33 mouse cellular contexts compared by ENCODE assay signal in the genomic region with DNA sequence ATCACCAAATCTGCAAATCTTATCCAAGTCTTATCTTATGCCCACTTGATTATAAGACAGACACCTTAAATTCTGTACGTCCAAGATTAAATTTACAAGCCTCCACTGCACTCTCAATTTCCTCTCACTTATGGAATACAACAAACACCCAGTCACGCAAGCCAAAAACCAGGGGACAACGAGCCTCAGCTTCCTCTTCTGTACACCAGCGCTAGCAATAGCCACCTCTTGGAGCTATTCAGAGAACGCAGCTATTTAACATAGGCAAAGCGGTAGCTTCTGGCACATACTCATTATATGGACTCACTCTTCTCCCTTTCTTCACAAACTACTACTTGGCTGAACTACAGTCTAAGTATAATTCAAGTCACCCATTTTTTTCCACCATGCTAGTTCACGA. TPM values are rescaled to one million over a fixed set of nuclear protein-coding genes. Genes with fewer than 3 reads are reported as not detected.
DNase-seq lines count a peak whose midpoint lies in the region; ATAC-seq and TF ChIP-seq lines count a peak whose summit lies in the region.
"Had no signal": no experiment of that assay in that cellular context is flagged by ENCODE, and none has a peak within 500 bp of the region (broad histone marks: within the 10 kb centered on the region; RNA-seq: fewer than 3 reads in every experiment).

No protein-coding gene starts in this region.

- ATAC-seq in megakaryocyte, adult 5-6 weeks (ENCODE audit: poor library complexity, severe bottlenecking): peak; percentile 59
- ATAC-seq: intestine, embryonic 15.5 days; Patski had no signal

- peaks cover 35% of the 10 kb centered on the region for H3K36me3 ChIP-seq in heart, adult 2 months (ENCODE audit: control insufficient read depth, insufficient read depth, low read length)
- H3K36me3 ChIP-seq in thymus, adult 2 months (ENCODE audit: control insufficient read depth, insufficient read depth, low read length): peaks cover 13% of the 10 kb centered on the region
- peaks cover 28% of the 10 kb centered on the region for H3K36me3 ChIP-seq in midbrain, embryonic 10.5 days

- 50% methylated on average over 7 of the region's 7 CpGs for WGBS in heart, adult 2 months
- 31% methylated on average over 7 of the region's 7 CpGs for WGBS in thymus, adult 2 months
- WGBS in midbrain, embryonic 10.5 days: 83% methylated on average over 7 of the region's 7 CpGs

- H3K4me1 ChIP-seq in heart, adult 2 months (ENCODE audit: control insufficient read depth, insufficient read depth, low read length): peaks cover 18% of the 10 kb centered on the region
- H3K4me1 ChIP-seq in thymus, adult 2 months (replicated peaks; ENCODE audit: control insufficient read depth, insufficient read depth, low read length): peaks cover 39% of the 10 kb centered on the region
- H3K4me1 ChIP-seq in midbrain, embryonic 10.5 days: peaks cover 10% of the 10 kb centered on the region; the same call in 1 of the 2 replicates
- H3K4me1 ChIP-seq: hindbrain, embryonic 15.5 days had no signal

- H3K4me3 ChIP-seq in heart, adult 2 months: no peak overlapping the region
- no peak overlapping the region for H3K4me3 ChIP-seq in thymus, adult 2 months (ENCODE audit: control insufficient read depth, insufficient read depth, low read length)
- H3K4me3 ChIP-seq in midbrain, embryonic 10.5 days: no peak overlapping the region
- H3K4me3 ChIP-seq: embryonic facial prominence, embryonic 13.5 days; erythroblast, embryonic 14.5 days; forebrain, embryonic 12.5 days; heart, embryonic 13.5 days; hindbrain, embryonic 15.5 days; intestine, embryonic 15.5 days; limb, embryonic 12.5 days; lung, embryonic 15.5 days; midbrain, embryonic 12.5 days had no signal

- TF ChIP-seq POLR2A in heart, adult 2 months (IDR thresholded peaks at IDR 0.05; ENCODE audit: insufficient read depth, low read depth, low read length): no peak
- TF ChIP-seq POLR2A in thymus, adult 2 months (IDR thresholded peaks at IDR 0.05; ENCODE audit: control insufficient read depth, extremely low read depth, insufficient read depth, low read length, poor library complexity): no peak

- no peak overlapping the region for H3K9ac ChIP-seq in heart, adult 2 months (ENCODE audit: low read depth, low read length)
- H3K9ac ChIP-seq: embryonic facial prominence, embryonic 13.5 days; forebrain, embryonic 12.5 days; heart, embryonic 13.5 days; hindbrain, embryonic 15.5 days; intestine, embryonic 15.5 days; limb, embryonic 12.5 days; liver, embryonic 14.5 days; lung, embryonic 15.5 days; midbrain, embryonic 12.5 days had no signal

- no peaks in the 10 kb centered on the region for H3K27me3 ChIP-seq in heart, adult 2 months (ENCODE audit: control insufficient read depth, insufficient read depth, low read length)
- H3K27me3 ChIP-seq in thymus, adult 2 months (ENCODE audit: control insufficient read depth, insufficient read depth, low read length): no peaks in the 10 kb centered on the region
- no peaks in the 10 kb centered on the region for H3K27me3 ChIP-seq in midbrain, embryonic 10.5 days (ENCODE audit: low read depth, poor library complexity, severe bottlenecking)
- H3K27me3 ChIP-seq: embryonic facial prominence, embryonic 13.5 days; forebrain, embryonic 12.5 days; heart, embryonic 13.5 days; hindbrain, embryonic 15.5 days; intestine, embryonic 15.5 days; limb, embryonic 12.5 days; lung, embryonic 15.5 days; midbrain, embryonic 12.5 days; Patski had no signal

- H3K79me2 ChIP-seq in heart, adult 2 months (replicated peaks; ENCODE audit: control insufficient read depth, insufficient read depth, low read length): peaks cover 22% of the 10 kb centered on the region

- peak; percentile 58 for DNase-seq in heart, adult 11 months
- no peak for DNase-seq in heart, adult 2 months
- no peak for DNase-seq in thymus, adult 2 months
- DNase-seq in thymus, postnatal 10 days (ENCODE audit: low spot score in 2 of 2): no peak
- no peak for DNase-seq in adrenal gland, postnatal 36 days
- no peak for DNase-seq in midbrain, embryonic 10.5 days (ENCODE audit: low spot score)
- DNase-seq: cerebellum, adult 18-20 months; cerebellum, postnatal 14 days; heart, postnatal 36 days; kidney, adult 9 months; kidney, postnatal 14 days; layer of hippocampus, postnatal 36 days; right cerebral cortex, postnatal 14 days; thymus, postnatal 25 days had no signal

- no peak for TF ChIP-seq CTCF in heart, adult 2 months (IDR thresholded peaks at IDR 0.05)
- TF ChIP-seq CTCF in thymus, adult 2 months (IDR thresholded peaks at IDR 0.05; ENCODE audit: borderline replicate concordance, control insufficient read depth, extremely low read depth, insufficient read depth, low read length, poor library complexity): no peak

- H3K27ac ChIP-seq in heart, adult 2 months: no peak overlapping the region
- peak overlapping the region; percentile 31; the same call in 1 of the 2 replicates for H3K27ac ChIP-seq in thymus, adult 2 months (ENCODE audit: control insufficient read depth, insufficient read depth, low read length)
- no peak overlapping the region for H3K27ac ChIP-seq in midbrain, embryonic 10.5 days (replicated peaks)
- H3K27ac ChIP-seq: embryonic facial prominence, embryonic 13.5 days; forebrain, embryonic 12.5 days; heart, embryonic 13.5 days; hindbrain, embryonic 15.5 days; intestine, embryonic 15.5 days; limb, embryonic 12.5 days; liver, embryonic 14.5 days; lung, embryonic 15.5 days; macrophage; midbrain, embryonic 12.5 days had no signal

- intact Hi-C loops in heart, adult 2 months (cut with DNase I): no loop called here

- no peak for TF ChIP-seq EP300 in heart, adult 2 months (IDR thresholded peaks at IDR 0.05; ENCODE audit: insufficient read depth, low read depth, low read length)

- H3K9me3 ChIP-seq in midbrain, embryonic 10.5 days (replicated peaks): no peaks in the 10 kb centered on the region
- H3K9me3 ChIP-seq: embryonic facial prominence, embryonic 13.5 days; forebrain, embryonic 12.5 days; heart, embryonic 13.5 days; hindbrain, embryonic 15.5 days; intestine, embryonic 15.5 days; limb, embryonic 12.5 days; lung, embryonic 15.5 days; midbrain, embryonic 12.5 days had no signal

RNA-seq across cellular contexts. Expression of a gene that starts 12.2 kb away (rescaled TPM):
- total RNA-seq in heart, adult 2 months (2021): 100 to 1,000 TPM in 1 of 2 experiments, 10 to 100 TPM in 1; 98.1 to 109 TPM
- polyA plus RNA-seq in heart, adult 2 months (2012; rRNA removed): 50.8 and 61.5 TPM in 2 replicates
- 172 and 231 TPM in 2 replicates for polyA plus RNA-seq in thymus, adult 2 months (2012; rRNA removed)
- 287 and 324 TPM in 2 replicates for total RNA-seq in megakaryocyte, adult 5-6 weeks (2015)
- total RNA-seq in megakaryocyte, adult 5-6 weeks (2017): 142 and 182 TPM in 2 replicates
- total RNA-seq in adrenal gland, postnatal 36 days (2021): 100 to 1,000 TPM; 120 to 165 TPM
- 9.9 and 10.8 TPM in 2 replicates for polyA plus RNA-seq in midbrain, embryonic 10.5 days (2016; fragmentation: Nextera tagmentation; extraction: Ambion mirVana)

RNA-seq across cellular contexts. Expression of a gene that starts 30.1 kb away (rescaled TPM):
- total RNA-seq in heart, adult 2 months (2021): 10 to 100 TPM; 10.7 to 12.0 TPM
- 6.9 and 7.4 TPM in 2 replicates for polyA plus RNA-seq in heart, adult 2 months (2012; rRNA removed)
- polyA plus RNA-seq in thymus, adult 2 months (2012; rRNA removed): 38.1 and 44.3 TPM in 2 replicates
- 33.1 and 37.1 TPM in 2 replicates for total RNA-seq in megakaryocyte, adult 5-6 weeks (2015)
- 23.4 and 24.5 TPM in 2 replicates for total RNA-seq in megakaryocyte, adult 5-6 weeks (2017)
- total RNA-seq in adrenal gland, postnatal 36 days (2021): 10 to 100 TPM; 15.1 to 15.8 TPM
- 34.8 and 40.8 TPM in 2 replicates for polyA plus RNA-seq in midbrain, embryonic 10.5 days (2016; fragmentation: Nextera tagmentation; extraction: Ambion mirVana)

RNA-seq across cellular contexts. Expression of a gene that starts 30.1 kb away (rescaled TPM):
- 10 to 100 TPM; 14.8 to 17.7 TPM for total RNA-seq in heart, adult 2 months (2021)
- polyA plus RNA-seq in heart, adult 2 months (2012; rRNA removed): 14.6 and 25.0 TPM in 2 replicates
- 24.0 and 24.4 TPM in 2 replicates for polyA plus RNA-seq in thymus, adult 2 months (2012; rRNA removed)
- total RNA-seq in megakaryocyte, adult 5-6 weeks (2015): 19.2 and 20.2 TPM in 2 replicates
- 17.8 TPM in 2 replicates for total RNA-seq in megakaryocyte, adult 5-6 weeks (2017)
- total RNA-seq in adrenal gland, postnatal 36 days (2021): 10 to 100 TPM; 17.4 to 20.3 TPM
- 21.1 and 23.3 TPM in 2 replicates for polyA plus RNA-seq in midbrain, embryonic 10.5 days (2016; fragmentation: Nextera tagmentation; extraction: Ambion mirVana)

RNA-seq across cellular contexts. Expression of a gene that starts 30.2 kb away (rescaled TPM):
- under 1 TPM in 1 of 2 experiments, not detected in 1; 0.10 TPM for total RNA-seq in heart, adult 2 months (2021)
- polyA plus RNA-seq in heart, adult 2 months (2012; rRNA removed): not detected in 2 replicates
- polyA plus RNA-seq in thymus, adult 2 months (2012; rRNA removed): 1.2 and 2.7 TPM in 2 replicates
- 0.32 and 0.45 TPM in 2 replicates for total RNA-seq in megakaryocyte, adult 5-6 weeks (2015)
- not detected in 2 replicates for total RNA-seq in megakaryocyte, adult 5-6 weeks (2017)
- total RNA-seq in adrenal gland, postnatal 36 days (2021): under 1 TPM; 0.13 to 0.30 TPM
- 0.22 TPM in 2 replicates for polyA plus RNA-seq in midbrain, embryonic 10.5 days (2016; fragmentation: Nextera tagmentation; extraction: Ambion mirVana)
- total RNA-seq: adrenal gland, postnatal 4 days; heart, postnatal 36 days had no signal
- polyA plus RNA-seq: forebrain, embryonic 12.5 days; intestine, embryonic 15.5 days; macrophage; midbrain, embryonic 12.5 days had no signal

RNA-seq across cellular contexts. Expression of a gene that starts 40.0 kb away (rescaled TPM):
- total RNA-seq in heart, adult 2 months (2021): not detected
- not detected in 2 replicates for polyA plus RNA-seq in heart, adult 2 months (2012; rRNA removed)
- polyA plus RNA-seq in thymus, adult 2 months (2012; rRNA removed): not detected in 2 replicates
- not detected in 2 replicates for total RNA-seq in megakaryocyte, adult 5-6 weeks (2015)
- not detected in 2 replicates for total RNA-seq in megakaryocyte, adult 5-6 weeks (2017)
- not detected for total RNA-seq in adrenal gland, postnatal 36 days (2021)
- not detected in 2 replicates for polyA plus RNA-seq in midbrain, embryonic 10.5 days (2016; fragmentation: Nextera tagmentation; extraction: Ambion mirVana)
- total RNA-seq: adrenal gland, adult 18-20 months; adrenal gland, postnatal 4 days; gastrocnemius, postnatal 4 days; heart, postnatal 36 days; layer of hippocampus, adult 18-20 months; layer of hippocampus, postnatal 36 days; left cerebral cortex, postnatal 14 days had no signal
- polyA plus RNA-seq: embryonic facial prominence, embryonic 13.5 days; erythroblast, embryonic 14.5 days; forebrain, embryonic 12.5 days; heart, embryonic 13.5 days; hindbrain, embryonic 15.5 days; intestine, embryonic 15.5 days; limb, embryonic 12.5 days; liver, embryonic 14.5 days; lung, embryonic 15.5 days; macrophage; midbrain, embryonic 12.5 days; neural tube, embryonic 11.5 days; Patski had no signal
